Mouse (Mus musculus): ENCODE measurements around the gene Ncaph. TPM values are rescaled to one million over a fixed set of nuclear protein-coding genes. Genes with fewer than 3 reads are reported as not detected.
"Not testable (repeated sequence)": the region's sequence is repeated elsewhere in the genome, so short reads cannot be mapped to it uniquely, and the experiment has no call there.

Ncaph gene
- total RNA-seq (2014; fragmentation: Nextera tagmentation), result 114 and 122 TPM in 2 replicates
- total RNA-seq (2017), result 96.4 and 103 TPM in 2 replicates
- 12.6 and 19.4 TPM in 2 replicates for polyA plus RNA-seq (2012)

DNA sequence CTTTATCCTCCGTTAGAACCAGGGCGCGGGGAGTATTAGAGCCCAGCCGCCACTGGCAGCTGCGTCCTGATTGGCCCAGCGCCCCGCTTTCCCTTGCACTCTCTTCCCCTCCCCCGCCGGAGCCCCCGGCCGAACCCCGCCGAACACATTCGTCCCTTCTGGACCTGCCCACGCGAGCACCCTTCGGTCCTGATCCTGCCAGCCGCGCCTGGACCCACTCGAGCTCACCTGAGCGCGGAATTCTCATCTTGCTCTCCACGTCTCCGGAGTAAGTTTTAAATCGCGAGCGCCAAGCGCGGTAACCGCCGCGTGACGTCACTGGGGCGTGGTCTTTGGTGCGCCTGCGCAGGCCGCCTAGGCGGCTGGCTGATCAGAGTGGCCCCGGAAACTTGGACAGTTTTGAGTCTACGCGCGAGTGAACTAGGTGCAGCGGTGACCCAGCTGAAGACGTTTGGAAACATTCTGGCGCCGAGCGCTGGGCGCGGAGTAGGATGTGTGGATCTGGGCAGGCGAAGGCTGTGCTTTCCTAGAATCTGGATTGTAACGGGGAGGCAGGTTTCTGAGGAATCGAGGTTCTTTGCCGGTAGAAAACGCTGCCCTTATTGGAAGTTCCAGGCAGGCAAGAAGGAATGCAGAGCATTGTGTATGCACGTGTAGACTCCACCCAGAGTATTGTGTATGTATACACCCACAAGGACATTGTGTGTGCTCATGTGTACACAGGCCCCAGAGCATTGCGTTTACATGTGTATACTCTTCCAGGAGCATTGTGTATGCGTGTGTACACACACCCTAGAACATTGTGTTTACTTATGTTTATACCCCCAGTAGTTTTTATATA is at the start of gene Ncaph:
Ncaph (minus strand) TSS at position 334 of the 841 bp plus-strand sequence.
- Histone ChIP-seq H3K4me1 (ENCODE audit: insufficient read depth, low read depth, low read length) (peaks cover 79% of the 10 kb centered on the region), H3K36me3 (replicated peaks) (peaks cover 45% of the 10 kb centered on the region), H3K4me3 (ENCODE audit: low read depth, low read length) (peak within 1 kb of the TSS; percentile 86), H3K9me3 (replicated peaks) (no peaks in the 10 kb centered on the region), H3K27me3 (ENCODE audit: insufficient read depth, low read length) (no peaks in the 10 kb centered on the region)
- peak; percentile 79 for DNase-seq (ENCODE audit: low spot score)
- peak; percentile 61 for ATAC-seq (ENCODE audit: extremely low read depth, insufficient number of reproducible peaks, low FRiP score, poor library complexity, severe bottlenecking)
- TF ChIP-seq POLR2AphosphoS5 (IDR thresholded peaks at IDR 0.05; ENCODE audit: insufficient replicate concordance, low read depth, low read length), result peak; percentile 89; the same call in 1 of the 2 replicates
- no peak for TF ChIP-seq GATA1 (IDR thresholded peaks at IDR 0.05; ENCODE audit: borderline replicate concordance, low read length)

DNA sequence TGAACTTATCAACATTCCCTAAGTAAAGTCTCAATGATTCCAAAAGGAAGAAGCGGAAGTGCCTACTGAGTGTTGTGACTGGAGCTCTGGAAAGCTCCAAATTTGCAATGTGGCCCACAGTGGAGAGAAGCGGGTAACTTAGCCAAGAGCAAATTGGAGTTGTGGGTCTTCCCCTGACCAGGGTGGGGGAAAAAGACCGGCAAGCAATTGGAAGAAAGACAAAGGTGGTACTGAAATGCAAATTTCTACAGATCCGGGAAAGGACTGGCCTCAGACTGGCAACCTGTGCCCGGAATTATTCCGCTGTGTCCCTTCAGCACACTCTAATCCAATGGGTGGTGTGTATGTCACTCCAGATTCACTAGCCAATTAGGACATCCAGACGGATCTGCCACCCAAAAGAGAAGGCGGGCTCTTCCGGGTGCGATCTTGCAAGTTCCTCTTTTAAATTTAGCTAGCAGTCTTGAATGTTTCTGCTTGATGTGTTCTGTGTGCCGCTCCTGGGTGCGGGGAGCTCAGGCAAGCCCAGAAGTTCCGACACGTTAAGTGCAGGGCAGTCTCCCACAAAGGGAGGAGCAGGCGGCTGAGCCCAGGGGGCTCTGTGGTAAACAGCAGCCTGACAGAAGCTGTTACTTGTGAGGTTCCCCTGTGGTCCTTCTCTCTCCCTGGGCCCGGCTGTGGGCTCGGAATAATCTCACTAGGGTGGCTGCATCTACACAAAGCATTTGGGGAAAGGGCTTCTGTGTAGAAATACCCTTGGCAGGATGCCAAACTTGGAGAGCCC is 49.0 kb upstream of the Ncaph start:
- Histone ChIP-seq H3K27me3 (ENCODE audit: insufficient read depth, low read length) (no peaks in the 10 kb centered on the region), H3K4me3 (ENCODE audit: low read depth, low read length) (peak overlapping the region; percentile 74), H3K9me3 (replicated peaks) (no peaks in the 10 kb centered on the region), H3K36me3 (replicated peaks) (no peaks in the 10 kb centered on the region), H3K4me1 (ENCODE audit: insufficient read depth, low read depth, low read length) (peaks cover 9% of the 10 kb centered on the region)
- peak; percentile 75 for DNase-seq (ENCODE audit: low spot score)
- TF ChIP-seq CTCF (IDR thresholded peaks at IDR 0.05; ENCODE audit: low read depth, low read length) (no peak), POLR2AphosphoS5 (IDR thresholded peaks at IDR 0.05; ENCODE audit: insufficient replicate concordance, low read depth, low read length) (no peak), TAL1 (conservative IDR thresholded peaks at IDR 0.05; ENCODE audit: low read depth, low read length) (no peak), GATA2 (IDR thresholded peaks at IDR 0.05; ENCODE audit: borderline replicate concordance, low read depth, low read length) (no peak), GATA1 (IDR thresholded peaks at IDR 0.05; ENCODE audit: borderline replicate concordance, low read length) (no peak)
- peak; percentile 100 for ATAC-seq (ENCODE audit: extremely low read depth, insufficient number of reproducible peaks, low FRiP score, poor library complexity, severe bottlenecking)

DNA sequence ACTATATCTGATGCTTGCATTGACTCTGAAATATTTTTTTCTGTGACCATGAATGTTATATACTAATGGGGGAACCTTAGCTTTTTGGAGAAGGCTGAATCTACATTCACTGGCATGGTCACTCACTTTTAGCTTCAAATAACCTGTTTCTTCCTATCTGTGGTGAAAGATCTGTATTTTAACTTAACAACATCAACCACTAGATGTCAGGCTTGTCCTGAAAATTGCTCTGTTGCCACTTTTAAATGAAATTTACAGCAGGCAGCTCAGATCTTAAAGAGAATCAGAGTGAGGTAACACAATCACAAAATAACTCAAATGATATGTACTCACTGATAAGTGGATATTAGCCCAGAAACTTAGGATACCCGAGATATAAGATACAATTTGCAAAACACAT is 32.5 kb upstream of the Ncaph start:
- not testable (repeated sequence) for H3K9me3 ChIP-seq (replicated peaks); H3K36me3 ChIP-seq (replicated peaks); H3K4me1 ChIP-seq (ENCODE audit: insufficient read depth, low read depth, low read length); ATAC-seq (ENCODE audit: extremely low read depth, insufficient number of reproducible peaks, low FRiP score, poor library complexity, severe bottlenecking); H3K4me3 ChIP-seq (ENCODE audit: low read depth, low read length)
- H3K27me3 ChIP-seq (ENCODE audit: insufficient read depth, low read length), result peaks cover 27% of the 10 kb centered on the region
- peak; percentile 7 for DNase-seq (ENCODE audit: low spot score)

DNA sequence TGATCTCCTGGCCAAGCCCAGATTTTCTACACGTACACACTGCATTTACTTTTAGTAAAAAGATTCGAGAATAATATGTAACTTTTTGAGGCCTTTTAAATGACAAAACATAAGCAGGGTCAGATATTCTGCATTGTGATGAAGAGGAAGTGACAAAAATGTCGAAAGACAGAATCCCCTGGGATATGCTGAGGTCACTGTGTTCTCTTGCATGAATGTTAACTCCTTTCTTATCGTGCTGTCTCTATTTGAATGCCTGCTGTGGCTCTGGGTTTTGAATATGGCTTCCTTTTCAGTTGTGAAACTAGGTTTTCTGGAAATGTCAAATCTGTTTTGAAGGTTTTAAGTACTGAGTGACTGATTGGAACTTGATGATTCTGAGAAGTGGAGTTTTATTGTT is 31.9 kb upstream of the Ncaph start:
- H3K36me3 ChIP-seq (replicated peaks), result no peaks in the 10 kb centered on the region
- DNase-seq (ENCODE audit: low spot score) (no peak), ATAC-seq (ENCODE audit: extremely low read depth, insufficient number of reproducible peaks, low FRiP score, poor library complexity, severe bottlenecking) (no peak)
- no peaks in the 10 kb centered on the region for H3K9me3 ChIP-seq (replicated peaks)
- H3K4me3 ChIP-seq (ENCODE audit: low read depth, low read length), result no peak overlapping the region
- TF ChIP-seq CTCF (IDR thresholded peaks at IDR 0.05; ENCODE audit: low read depth, low read length) (no peak), GATA2 (IDR thresholded peaks at IDR 0.05; ENCODE audit: borderline replicate concordance, low read depth, low read length) (no peak)
- H3K27me3 ChIP-seq (ENCODE audit: insufficient read depth, low read length), result peaks cover 31% of the 10 kb centered on the region
- H3K4me1 ChIP-seq (ENCODE audit: insufficient read depth, low read depth, low read length), result no peaks in the 10 kb centered on the region

DNA sequence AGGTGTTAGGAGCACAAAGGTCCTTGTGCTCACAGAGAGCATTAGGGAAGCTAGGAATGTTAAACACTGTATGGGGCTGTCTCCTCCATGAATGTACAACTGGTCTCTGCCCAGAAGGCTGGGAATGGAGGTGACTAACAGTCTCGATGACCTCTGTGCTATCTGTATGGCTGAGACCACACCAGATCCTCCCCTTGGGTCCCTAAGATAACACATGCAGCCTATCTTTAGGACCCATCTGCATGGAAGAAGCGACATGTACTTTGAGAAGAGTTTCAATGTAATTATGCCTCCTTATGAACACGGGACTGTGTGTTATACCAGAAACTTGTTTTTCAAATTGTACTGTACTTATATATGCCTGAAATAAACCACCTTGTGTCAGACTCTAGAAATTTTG is 11.9 kb upstream of the Ncaph start:
- H3K4me1 ChIP-seq (ENCODE audit: insufficient read depth, low read depth, low read length), result peaks cover 56% of the 10 kb centered on the region
- no peak overlapping the region for H3K4me3 ChIP-seq (ENCODE audit: low read depth, low read length)
- H3K9me3 ChIP-seq (replicated peaks), result peaks cover 6% of the 10 kb centered on the region; the same call in 1 of the 2 replicates
- peaks cover 20% of the 10 kb centered on the region for H3K36me3 ChIP-seq (replicated peaks)
- no peaks in the 10 kb centered on the region for H3K27me3 ChIP-seq (ENCODE audit: insufficient read depth, low read length)
- TF ChIP-seq GATA2 (IDR thresholded peaks at IDR 0.05; ENCODE audit: borderline replicate concordance, low read depth, low read length) (no peak), TAL1 (conservative IDR thresholded peaks at IDR 0.05; ENCODE audit: low read depth, low read length) (peak; percentile 73)
- ATAC-seq (ENCODE audit: extremely low read depth, insufficient number of reproducible peaks, low FRiP score, poor library complexity, severe bottlenecking) (peak; percentile 28; the same call in 1 of the 2 replicates), DNase-seq (ENCODE audit: low spot score) (no peak)

DNA sequence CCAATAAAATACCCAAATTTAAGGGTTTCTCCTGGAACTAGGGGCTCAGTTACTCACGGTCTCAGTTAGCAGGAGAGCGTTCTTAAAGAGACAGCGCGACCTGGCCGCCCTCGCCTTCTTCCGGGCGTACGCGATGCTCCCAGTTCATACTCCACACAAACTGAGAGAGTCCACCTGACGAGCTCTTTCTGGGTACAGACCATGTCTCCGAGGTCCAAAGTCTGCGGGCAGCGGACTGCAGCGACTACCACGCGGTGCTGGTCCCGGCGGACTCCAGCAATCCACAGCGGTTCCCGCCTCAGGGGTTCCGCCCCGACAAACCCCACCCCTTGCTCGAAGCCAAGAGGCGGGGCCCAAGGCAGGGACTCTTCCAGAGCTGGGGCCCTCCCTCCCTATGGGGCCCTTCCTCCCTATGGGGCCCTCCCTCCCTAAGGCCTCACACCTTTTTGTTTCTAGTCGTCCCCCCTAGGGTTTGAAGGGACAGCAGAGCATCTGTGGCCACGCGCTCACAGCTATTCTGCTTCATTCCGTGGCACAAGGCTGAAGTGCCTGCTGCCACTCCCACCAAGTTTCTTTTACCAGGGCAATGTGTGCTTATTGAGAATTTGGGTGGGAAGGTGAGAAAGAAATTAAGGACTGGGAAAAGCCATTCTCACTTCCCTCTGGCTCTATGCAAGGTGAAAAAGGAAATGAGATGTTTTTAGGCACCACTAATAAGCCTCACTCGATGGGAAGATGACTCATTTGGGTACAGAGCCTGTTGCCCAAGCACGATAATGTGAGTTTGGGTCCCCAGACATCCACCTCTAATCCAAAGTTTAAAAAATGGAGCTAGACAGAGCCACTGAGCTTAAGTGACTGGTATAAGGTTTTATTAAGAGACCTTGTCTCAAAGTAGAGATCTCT is 9.7 kb upstream of the Ncaph start, which contains the start of gene Itpripl1:
Itpripl1 (minus strand) TSS at position 285 of the 906 bp plus-strand sequence.
- H3K27me3 ChIP-seq (ENCODE audit: insufficient read depth, low read length), result no peaks in the 10 kb centered on the region
- peak; percentile 84 for DNase-seq (ENCODE audit: low spot score)
- peak; percentile 90 for ATAC-seq (ENCODE audit: extremely low read depth, insufficient number of reproducible peaks, low FRiP score, poor library complexity, severe bottlenecking)
- H3K4me1 ChIP-seq (ENCODE audit: insufficient read depth, low read depth, low read length), result peaks cover 75% of the 10 kb centered on the region
- H3K4me3 ChIP-seq (ENCODE audit: low read depth, low read length), result peak within 1 kb of the TSS; percentile 78
- TF ChIP-seq CTCF (IDR thresholded peaks at IDR 0.05; ENCODE audit: low read depth, low read length), result no peak
- no peak for TF ChIP-seq POLR2AphosphoS5 (IDR thresholded peaks at IDR 0.05; ENCODE audit: insufficient replicate concordance, low read depth, low read length)
- TF ChIP-seq GATA1 (IDR thresholded peaks at IDR 0.05; ENCODE audit: borderline replicate concordance, low read length), result no peak
- no peak for TF ChIP-seq GATA2 (IDR thresholded peaks at IDR 0.05; ENCODE audit: borderline replicate concordance, low read depth, low read length)
- TF ChIP-seq TAL1 (conservative IDR thresholded peaks at IDR 0.05; ENCODE audit: low read depth, low read length), result no peak
- peaks cover 3% of the 10 kb centered on the region for H3K9me3 ChIP-seq (replicated peaks)
- H3K36me3 ChIP-seq (replicated peaks), result peaks cover 42% of the 10 kb centered on the region
